Mouse (Mus musculus) embryo, embryonic 9.5 days (tissue): ENCODE results near the gene Slc38a3.
A peak's percentile ranks its signal among the peaks of the same experiment; 100 is the strongest.

ENCODE experiments used
- DNase-seq: peaks from one replicate; pipeline ENCODE4 v3.0.0-alpha.2; 2017; ENCODE audit errors: extremely low spot score

Slc38a3 gene

GRCm38 (mm10) chr9:107618778-107619545 lies 50.4 kb downstream of the Slc38a3 start:
- no peak for DNase-seq

GRCm38 (mm10) chr9:107618098-107618497 lies 51.2 kb downstream of the Slc38a3 start:
- no peak for DNase-seq

- no peak for DNase-seq
Observed at GRCm38 (mm10) chr9:107617461-107617860, 51.9 kb downstream of the Slc38a3 start.

- DNase-seq = no peak
Observed at GRCm38 (mm10) chr9:107615035-107615434, 54.3 kb downstream of the Slc38a3 start.

- DNase-seq = no peak
Observed at GRCm38 (mm10) chr9:107612945-107613569, 56.3 kb downstream of the Slc38a3 start.

- peak; percentile 97 for DNase-seq
Observed at GRCm38 (mm10) chr9:107612191-107612944, 57.0 kb downstream of the Slc38a3 start.

GRCm38 (mm10) chr9:107611456-107612190 lies 57.7 kb downstream of the Slc38a3 start:
- no peak for DNase-seq

DNA sequence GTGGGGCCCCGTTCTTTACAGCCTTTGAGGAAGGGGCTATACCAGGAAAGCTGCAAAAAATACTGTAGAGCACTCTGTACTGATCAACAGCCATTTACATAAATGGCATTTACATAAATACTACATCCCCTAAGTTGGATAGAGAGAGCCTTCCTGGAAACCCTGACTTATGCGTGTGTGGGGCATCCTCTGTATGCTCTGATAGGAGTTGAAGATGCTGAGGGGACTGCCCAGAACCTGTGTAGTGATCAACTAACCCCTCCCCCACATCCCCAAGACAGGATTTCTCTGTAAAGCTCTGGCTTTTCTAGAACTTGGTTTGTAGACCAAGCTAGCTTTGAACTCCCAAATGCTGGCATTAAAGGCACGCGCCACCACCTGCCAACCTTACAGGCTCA lies 59.9 kb downstream of the Slc38a3 start:
- no peak for DNase-seq

DNA sequence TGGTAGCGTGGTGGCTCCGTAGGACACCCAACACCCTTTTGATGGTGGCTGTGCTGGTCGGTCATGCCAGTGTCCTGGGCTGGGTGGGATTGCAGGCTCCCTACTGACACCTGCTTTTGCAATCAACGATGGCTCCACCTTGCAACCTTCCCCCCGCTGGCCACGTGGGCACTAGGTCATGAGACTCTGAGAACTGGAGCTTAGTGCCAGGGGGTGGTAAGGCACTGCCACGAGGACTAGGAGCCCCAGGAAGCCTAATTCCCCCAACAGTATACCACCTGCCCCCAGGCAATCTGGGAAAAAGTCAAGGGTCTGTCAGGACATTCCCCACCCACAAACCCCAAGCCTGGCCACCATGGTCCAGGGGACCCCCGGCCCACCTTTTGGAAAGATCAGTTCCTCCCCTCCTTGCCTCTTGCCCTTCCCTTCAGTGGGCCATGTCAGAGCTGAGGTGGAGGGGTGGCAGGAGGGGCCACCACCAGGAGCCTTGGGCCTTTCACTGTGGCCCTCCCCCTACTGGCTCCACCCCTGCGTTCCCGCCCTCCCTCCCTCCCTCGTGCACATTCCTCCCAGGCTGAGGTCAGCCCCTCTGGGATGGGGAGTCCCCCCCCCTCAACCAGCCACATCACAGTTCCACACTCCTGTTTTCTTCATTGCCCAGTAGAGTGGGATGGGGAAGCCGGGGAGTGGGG lies 60.4 kb downstream of the Slc38a3 start, which contains the start of gene Sema3b:
Gene Sema3b, minus strand, starts transcription at position 489 of the 692 bp plus-strand sequence.
- DNase-seq = peak; percentile 53

- DNase-seq = no peak
Observed at GRCm38 (mm10) chr9:107607653-107608245, 61.6 kb downstream of the Slc38a3 start.

DNA sequence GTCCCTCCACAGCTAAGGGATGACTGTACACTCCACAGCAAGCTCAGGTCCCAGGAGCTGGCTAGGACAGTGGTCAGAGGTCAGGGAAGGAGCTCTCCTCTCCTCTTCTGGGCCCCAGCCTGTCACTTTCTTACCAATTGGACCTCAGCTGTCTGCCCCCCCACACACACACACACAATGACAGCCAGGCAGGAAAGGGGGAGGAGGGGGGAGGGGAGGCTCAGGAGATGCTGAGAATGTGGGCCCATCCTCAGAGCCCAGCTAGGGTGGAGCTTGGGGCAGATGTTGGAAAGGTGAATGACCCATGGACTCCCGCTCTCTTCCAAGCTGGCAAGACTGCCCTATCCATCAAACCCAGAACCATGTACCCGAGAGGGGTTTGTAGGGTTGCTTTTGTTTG lies 62.3 kb downstream of the Slc38a3 start:
- DNase-seq = no peak

DNA sequence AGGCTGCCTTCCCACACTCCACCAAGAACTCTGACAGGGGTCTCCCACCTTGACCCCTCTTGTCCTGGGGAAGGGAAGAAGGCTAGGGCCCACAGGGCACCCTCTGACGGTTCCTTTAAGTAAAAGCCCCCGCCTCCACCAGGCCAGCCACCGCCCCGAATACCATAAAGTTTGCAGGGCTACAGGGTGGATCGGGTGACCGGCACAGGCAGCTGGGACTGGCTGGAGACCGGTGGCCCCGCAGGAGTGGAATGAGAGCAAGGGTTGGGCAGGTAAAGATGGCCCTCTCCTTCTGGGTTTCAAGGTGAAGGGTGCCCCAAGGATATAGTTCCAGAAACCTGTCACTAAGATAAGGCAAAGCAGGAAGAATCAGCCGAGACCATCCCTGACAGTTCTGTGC lies 62.7 kb downstream of the Slc38a3 start:
- no peak for DNase-seq

DNA sequence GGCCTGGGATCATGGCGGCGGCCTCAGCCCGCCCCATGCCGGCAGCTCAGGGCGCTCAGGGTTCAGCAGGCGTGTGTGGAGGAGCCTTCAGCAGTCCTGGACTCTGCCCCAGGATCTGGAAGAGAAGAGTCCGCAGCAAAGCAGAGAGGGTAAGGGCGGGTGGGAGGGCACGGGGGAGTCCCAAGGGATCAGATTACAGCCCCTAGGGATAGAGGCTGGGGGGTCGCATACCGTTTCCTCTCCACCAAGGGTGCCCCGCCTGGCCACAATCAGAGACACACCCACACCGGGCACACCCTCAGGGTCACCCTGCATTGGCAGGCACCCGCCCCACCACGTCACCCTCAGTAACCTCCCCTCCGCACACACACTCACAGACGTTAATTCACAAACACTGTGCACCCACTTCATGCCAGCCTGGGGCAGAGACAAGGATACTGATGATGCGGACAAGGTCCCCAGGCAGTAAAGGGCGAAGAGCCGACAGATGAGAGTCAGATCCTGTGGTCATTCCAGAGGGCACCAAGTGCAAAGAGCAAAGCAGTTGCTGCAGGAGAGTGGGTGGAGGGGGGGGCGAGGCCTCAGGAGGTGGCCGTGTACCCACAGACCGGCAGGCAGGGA lies 64.2 kb downstream of the Slc38a3 start:
- no peak for DNase-seq

GRCm38 (mm10) chr9:107603251-107603650 lies 66.1 kb downstream of the Slc38a3 start:
- DNase-seq = no peak

- peak; percentile 94 for DNase-seq
Observed at GRCm38 (mm10) chr9:107602068-107602648, 67.2 kb downstream of the Slc38a3 start.

- DNase-seq = no peak
Observed at GRCm38 (mm10) chr9:107601275-107601674, 68.1 kb downstream of the Slc38a3 start.

DNA sequence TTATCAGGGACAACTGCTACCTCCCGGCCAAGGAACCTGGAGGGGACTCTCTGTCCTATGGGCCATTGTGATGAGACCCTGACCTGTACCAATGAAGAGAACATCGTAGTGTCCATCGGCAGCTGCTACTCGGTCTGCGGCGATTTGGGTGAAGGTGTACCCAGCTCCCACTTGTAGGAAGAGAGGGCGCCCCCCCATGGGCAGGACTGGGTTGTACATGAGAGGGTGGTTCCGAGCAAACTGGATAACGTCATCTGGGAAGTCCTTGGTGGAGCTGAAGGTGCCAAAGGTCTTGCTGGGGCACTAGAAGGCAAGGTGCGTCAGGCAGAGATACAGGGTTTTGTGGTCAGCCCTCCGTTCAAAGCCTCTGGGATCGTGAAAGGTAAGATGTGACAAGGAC lies 68.6 kb downstream of the Slc38a3 start:
- DNase-seq = no peak
